Mouse (Mus musculus) embryonic fibroblast, embryonic 13.5 days (primary cell): ENCODE data around the gene Mink1. TPM values are rescaled to one million over a fixed set of nuclear protein-coding genes. Genes with fewer than 3 reads are reported as not detected.

ENCODE experiments used
- H3K27ac ChIP-seq: 2 replicates; pipeline ENCODE4 v1.5.1; 2012; ENCODE audit warnings: low read length, control low read depth, inconsistent platforms; ENCODE audit not compliant: insufficient read depth
- H3K4me1 ChIP-seq: 2 replicates; pipeline ENCODE4 v1.6.1; 2011; ENCODE audit warnings: low read length; ENCODE audit not compliant: control insufficient read depth, insufficient read depth
- H3K4me3 ChIP-seq: 2 replicates; pipeline ENCODE4 v1.5.1; 2011; ENCODE audit warnings: mild to moderate bottlenecking, control low read depth, low read length; ENCODE audit not compliant: insufficient read depth
- CTCF ChIP-seq: IDR thresholded peaks from 2 replicates; pipeline ENCODE4 v1.5.1; 2011; ENCODE audit warnings: mild to moderate bottlenecking, control low read depth, low read length, moderate library complexity, borderline replicate concordance; ENCODE audit not compliant: insufficient read depth
- POLR2A ChIP-seq: IDR thresholded peaks from 2 replicates; pipeline ENCODE4 v1.6.1; 2011; ENCODE audit warnings: low read depth, mild to moderate bottlenecking, control low read depth, low read length, moderate library complexity
- polyA plus RNA-seq: library from polyadenylated mRNA; stranded (reverse); fragments of >200 nt; gene quantifications from 2 replicates; pipeline ENCODE4 v1.2.4, GENCODE M21; 2011; ENCODE audit warnings: low read depth; ENCODE audit not compliant: missing spikeins, insufficient read length

The Mink1 gene
- polyA plus RNA-seq, 1 experiment: 36.2 TPM

GRCm38 (mm10) chr11:70638714-70639278 lies 76.1 kb downstream of the Mink1 start, which contains the start of gene Gp1ba:
TSS of gene Gp1ba (plus strand) at chr11:70639122.
- H3K4me1 ChIP-seq: no peaks in the 10 kb centered on the region
- no peak within 1 kb of the TSS for H3K4me3 ChIP-seq
- TF ChIP-seq POLR2A (no peak), CTCF (no peak)
- H3K27ac ChIP-seq: no peak within 1 kb of the TSS

GRCm38 (mm10) chr11:70639976-70640375 lies 77.3 kb downstream of the Mink1 start:
- TF ChIP-seq CTCF: no peak
- 0 out of 2 replicates have a peak, but pooled peaks have one; percentile 6 for TF ChIP-seq POLR2A
- Histone ChIP-seq H3K4me3 (no peak overlapping the region), H3K27ac (no peak overlapping the region)

GRCm38 (mm10) chr11:70641241-70641640 lies 78.6 kb downstream of the Mink1 start:
- peaks cover 5% of the 10 kb centered on the region; the same call in 1 of the 2 replicates for H3K4me1 ChIP-seq
- H3K27ac ChIP-seq: no peak overlapping the region
- TF ChIP-seq POLR2A: no peak; the same call in 1 of the 2 replicates
- TF ChIP-seq CTCF: no peak
- H3K4me3 ChIP-seq: no peak overlapping the region

More at GRCm38 (mm10) chr11:70639976-70640375, 77.3 kb downstream of the Mink1 start:
- H3K4me1 ChIP-seq: no peaks in the 10 kb centered on the region

GRCm38 (mm10) chr11:70643051-70643450 lies 80.4 kb downstream of the Mink1 start:
- Histone ChIP-seq H3K27ac (no peak overlapping the region), H3K4me3 (no peak overlapping the region), H3K4me1 (peaks cover 5% of the 10 kb centered on the region; the same call in 1 of the 2 replicates)
- TF ChIP-seq CTCF (no peak), POLR2A (no peak; the same call in 1 of the 2 replicates)

- no peak for TF ChIP-seq CTCF
- TF ChIP-seq POLR2A: no peak
- Histone ChIP-seq H3K27ac (no peak overlapping the region), H3K4me1 (peaks cover 9% of the 10 kb centered on the region), H3K4me3 (no peak overlapping the region)
Measured at GRCm38 (mm10) chr11:70644564-70645103, 82.0 kb downstream of the Mink1 start.

- Histone ChIP-seq H3K4me1 (peaks cover 11% of the 10 kb centered on the region), H3K4me3 (peak overlapping the region; percentile 68), H3K27ac (no peak overlapping the region)
- TF ChIP-seq CTCF (no peak), POLR2A (no peak)
Measured at GRCm38 (mm10) chr11:70645461-70646258, 83.0 kb downstream of the Mink1 start.

GRCm38 (mm10) chr11:70646259-70646555 lies 83.5 kb downstream of the Mink1 start:
- Histone ChIP-seq H3K4me1 (peaks cover 13% of the 10 kb centered on the region), H3K27ac (no peak overlapping the region), H3K4me3 (peak overlapping the region; percentile 68)
- TF ChIP-seq CTCF (no peak), POLR2A (no peak)

GRCm38 (mm10) chr11:70646691-70647650 lies 84.3 kb downstream of the Mink1 start, which contains the start of the genes Rnf167 and Slc25a11:
TSS of gene Rnf167 (plus strand) at chr11:70647235.
TSS of gene Slc25a11 (minus strand) at chr11:70647479.
- peak within 1 kb of the TSS; percentile 68 for H3K4me3 ChIP-seq
- H3K27ac ChIP-seq: peak within 1 kb of the TSS; percentile 94
- H3K4me1 ChIP-seq: peaks cover 13% of the 10 kb centered on the region
- TF ChIP-seq CTCF (no peak), POLR2A (peak; percentile 93)

- Histone ChIP-seq H3K27ac (peak overlapping the region; percentile 94), H3K4me1 (peaks cover 13% of the 10 kb centered on the region), H3K4me3 (peak overlapping the region; percentile 51)
- no peak for TF ChIP-seq CTCF
- TF ChIP-seq POLR2A: peak; percentile 55
Measured at GRCm38 (mm10) chr11:70647716-70648420, 85.2 kb downstream of the Mink1 start.
